Mouse (Mus musculus): ENCODE measurements around the gene Ptk7.

DNA sequence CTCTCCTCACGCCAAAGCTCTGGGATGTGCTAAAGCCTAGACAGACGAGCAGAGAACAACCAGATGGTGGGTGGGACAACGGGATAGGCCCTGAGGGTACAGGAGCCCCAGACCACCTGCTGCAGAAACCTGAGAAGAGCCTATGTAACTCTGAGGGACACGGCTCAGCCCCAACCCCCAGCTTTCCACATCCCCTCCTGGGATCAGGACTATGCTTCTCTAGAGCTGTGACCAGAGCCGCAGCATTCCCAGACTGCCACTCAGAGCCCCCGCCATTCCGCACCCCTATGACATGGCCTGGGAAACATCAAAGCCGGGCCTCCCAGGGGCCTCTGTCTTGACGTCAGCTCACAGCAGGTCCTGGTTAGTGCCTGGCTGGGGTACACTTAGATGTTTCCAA is 34.7 kb downstream of the Ptk7 start:
- TF ChIP-seq TCF12 (IDR thresholded peaks at IDR 0.05; ENCODE audit: low read depth, low read length) (no peak), E2F4 (IDR thresholded peaks at IDR 0.05; ENCODE audit: insufficient replicate concordance, low read depth, low read length) (no peak), CTCF (conservative IDR thresholded peaks at IDR 0.05 in 1 of 2, IDR thresholded peaks at IDR 0.05 in 1 of 2; ENCODE audit: low read depth in 2 of 2, low read length in 2 of 2) (no peak), MAFK (IDR thresholded peaks at IDR 0.05; ENCODE audit: insufficient replicate concordance, low read length) (no peak), NELFE (IDR thresholded peaks at IDR 0.05; ENCODE audit: low read depth, low read length) (no peak), JUN (IDR thresholded peaks at IDR 0.05; ENCODE audit: insufficient read depth, low read depth, low read length) (no peak), CHD2 (IDR thresholded peaks at IDR 0.05; ENCODE audit: low read length) (no peak), POLR2A (IDR thresholded peaks at IDR 0.05; ENCODE audit: low read depth, low read length) (no peak), USF1 (IDR thresholded peaks at IDR 0.05; ENCODE audit: low read depth, low read length) (no peak), ZMIZ1 (IDR thresholded peaks at IDR 0.05; ENCODE audit: low read depth, low read length) (no peak), UBTF (IDR thresholded peaks at IDR 0.05; ENCODE audit: low read depth, low read length) (no peak), EP300 (IDR thresholded peaks at IDR 0.05; ENCODE audit: low read length) (no peak), CHD1 (IDR thresholded peaks at IDR 0.05; ENCODE audit: low read depth, low read length) (no peak)
